Mouse (Mus musculus) adipose tissue, adult 10 weeks (tissue): Measurements from ENCODE around the gene Sec61b. TPM values are rescaled to one million over a fixed set of nuclear protein-coding genes. Genes with fewer than 3 reads are reported as not detected.

Experiments used
- polyA plus RNA-seq: library from polyadenylated mRNA; stranded (reverse); fragments of 350-450 nt; fragmentation: Illumina TruSeq; extraction: RNeasy Lipid Tissue Mini Kit (QIAGEN cat#74804); gene quantifications from one replicate; pipeline ENCODE4 v1.2.3, GENCODE M21; 2014; ENCODE audit warnings: low read depth, low replicate concordance

The Sec61b gene
- polyA plus RNA-seq, result 291 TPM

DNA sequence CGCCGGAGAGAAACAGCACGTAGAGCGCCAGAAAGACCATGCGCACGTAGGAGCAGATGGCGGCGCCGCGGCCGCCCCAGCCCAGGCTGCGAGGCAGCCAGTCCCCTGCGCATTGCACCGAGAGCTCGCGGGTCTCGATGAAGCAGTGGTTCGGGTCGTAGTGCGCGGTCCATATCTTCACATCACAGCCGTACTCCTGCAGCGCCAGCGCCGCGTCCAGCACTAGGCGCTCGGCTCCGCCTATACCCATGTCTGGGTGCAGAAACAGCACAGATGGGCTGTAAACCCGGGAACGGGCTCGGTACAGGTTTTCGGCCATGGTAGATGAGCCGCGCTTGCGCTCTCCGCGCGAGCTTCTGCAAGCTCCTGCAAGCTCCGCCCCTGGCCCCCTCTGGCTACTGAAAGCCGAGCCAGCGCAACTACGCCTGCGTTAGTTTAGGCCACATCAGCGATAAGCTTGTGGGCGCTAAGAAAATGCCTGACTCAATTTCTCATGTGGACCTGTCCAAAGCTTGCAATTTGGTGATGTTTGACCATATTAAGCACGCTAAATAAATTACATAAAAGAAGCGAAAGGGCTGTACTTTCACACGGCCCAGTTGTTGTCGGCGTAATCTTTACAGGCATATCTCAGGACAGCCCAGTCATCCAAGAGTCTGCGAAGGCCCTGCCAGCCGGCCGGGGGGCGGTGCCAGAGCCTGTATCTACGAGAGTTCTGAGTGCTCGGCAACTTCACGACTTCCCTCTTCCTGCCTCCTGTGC, at the start of gene Sec61b, which contains the start of gene Alg2:
TSS of gene Sec61b (plus strand) at position 691 of the 762 bp plus-strand sequence.
TSS of gene Alg2 (minus strand) at position 366 of the 762 bp plus-strand sequence.

Other genes starting within 250 kb of the Sec61b start
- gene Tgfbr1, start 121.4 kb upstream of the Sec61b start, polyA plus RNA-seq, result 28.6 TPM
- gene Alg2, start 325 bp upstream of the Sec61b start, polyA plus RNA-seq, result 28.4 TPM